In the genomic region with DNA sequence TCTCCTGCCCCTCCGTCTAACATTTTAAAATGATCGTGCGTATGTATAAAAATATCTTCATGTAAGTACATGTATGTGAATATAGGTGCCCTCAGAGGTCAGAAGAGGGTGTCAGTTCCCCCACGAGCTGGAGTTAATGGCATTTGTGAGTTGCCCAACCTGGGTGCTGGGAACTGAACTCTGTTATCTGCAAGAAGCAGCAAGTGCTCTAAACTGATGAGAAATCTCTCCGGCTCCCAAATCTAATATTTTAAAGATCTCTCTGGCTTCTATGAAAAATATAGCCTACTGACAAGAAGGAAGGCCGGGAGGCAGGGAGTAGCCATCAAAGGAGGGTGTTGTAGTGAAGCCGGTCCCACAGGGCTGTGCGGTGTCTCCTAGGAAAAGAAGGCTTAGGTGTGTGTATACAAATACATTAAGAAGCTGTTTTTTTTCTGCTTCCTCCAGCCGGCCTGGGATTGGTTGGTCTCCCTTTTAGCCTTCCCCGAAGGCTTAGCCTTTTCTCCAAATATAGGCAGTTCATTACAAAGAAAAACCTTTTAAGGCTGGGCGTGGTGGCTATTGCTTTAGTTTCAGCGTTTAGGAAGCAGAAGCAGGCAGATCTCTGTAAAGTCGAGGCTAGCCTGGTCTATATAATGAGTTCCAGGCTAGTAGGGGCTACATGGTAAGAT, we compare ENCODE assay signal across 9 mouse cellular contexts. TPM values are rescaled to one million over a fixed set of nuclear protein-coding genes. Genes with fewer than 3 reads are reported as not detected.
DNase-seq lines count a peak whose midpoint lies in the region; ATAC-seq lines count a peak whose summit lies in the region.
"Had no signal": no experiment of that assay in that cellular context is flagged by ENCODE, and none has a peak within 500 bp of the region (broad histone marks: within the 10 kb centered on the region; RNA-seq: fewer than 3 reads in every experiment).

No protein-coding gene starts in this region.

- H3K4me1 ChIP-seq in forebrain, embryonic 10.5 days = peaks cover 63% of the 10 kb centered on the region
- H3K4me1 ChIP-seq in forebrain, embryonic 15.5 days = peaks cover 14% of the 10 kb centered on the region
- H3K4me1 ChIP-seq in neural tube, embryonic 11.5 days (ENCODE audit: control insufficient read depth, insufficient read depth, low read length) = peaks cover 5% of the 10 kb centered on the region
- peaks cover 32% of the 10 kb centered on the region for H3K4me1 ChIP-seq in liver, embryonic 13.5 days (replicated peaks)

- WGBS in forebrain, embryonic 10.5 days = 93% methylated on average over 13 of the region's 13 CpGs
- 95% methylated on average over 13 of the region's 13 CpGs for WGBS in forebrain, embryonic 15.5 days
- WGBS in neural tube, embryonic 11.5 days = 94% methylated on average over 13 of the region's 13 CpGs
- WGBS in liver, embryonic 13.5 days (ENCODE audit: insufficient replicate concordance) = 65% methylated on average over 13 of the region's 13 CpGs

- peak overlapping the region; percentile 48; the same call in 1 of the 2 replicates for H3K4me3 ChIP-seq in forebrain, embryonic 10.5 days
- no peak overlapping the region for H3K4me3 ChIP-seq in forebrain, embryonic 15.5 days
- no peak overlapping the region for H3K4me3 ChIP-seq in neural tube, embryonic 11.5 days (ENCODE audit: low read depth, low read length)
- H3K4me3 ChIP-seq in liver, embryonic 13.5 days (replicated peaks) = peak overlapping the region; percentile 67

- no peak for DNase-seq in forebrain, embryonic 10.5 days (ENCODE audit: extremely low spot score, low spot score)
- DNase-seq in neural tube, embryonic 11.5 days (ENCODE audit: low spot score) = no peak
- no peak for DNase-seq in neural tube, embryonic 10.5 days (ENCODE audit: extremely low spot score, low spot score)
- DNase-seq in liver, embryonic 13.5 days = no peak
- no peak for DNase-seq in right cerebral cortex, adult 18-20 months
- no peak for DNase-seq in urinary bladder, postnatal 36 days (ENCODE audit: low spot score in 2 of 2)
- no peak for DNase-seq in adrenal gland, postnatal 4 days (ENCODE audit: low spot score in 2 of 2)

- H3K36me3 ChIP-seq in forebrain, embryonic 10.5 days (replicated peaks) = no peaks in the 10 kb centered on the region
- H3K36me3 ChIP-seq in forebrain, embryonic 15.5 days = no peaks in the 10 kb centered on the region
- no peaks in the 10 kb centered on the region for H3K36me3 ChIP-seq in neural tube, embryonic 11.5 days (ENCODE audit: control insufficient read depth, insufficient read depth, low read length)
- H3K36me3 ChIP-seq in liver, embryonic 13.5 days = no peaks in the 10 kb centered on the region

- peak overlapping the region; percentile 89 for H3K27ac ChIP-seq in forebrain, embryonic 10.5 days
- H3K27ac ChIP-seq in forebrain, embryonic 15.5 days (replicated peaks) = no peak overlapping the region
- no peak overlapping the region for H3K27ac ChIP-seq in neural tube, embryonic 11.5 days (ENCODE audit: low read depth, low read length)
- H3K27ac ChIP-seq in liver, embryonic 13.5 days = peak overlapping the region; percentile 62

- ATAC-seq in forebrain, embryonic 15.5 days (replicated peaks) = no peak
- ATAC-seq in neural tube, embryonic 11.5 days (ENCODE audit: insufficient read depth, low FRiP score, low TSS enrichment) = no peak
- ATAC-seq in liver, embryonic 13.5 days (ENCODE audit: low read depth) = no peak

- H3K4me2 ChIP-seq in forebrain, embryonic 15.5 days (replicated peaks) = no peak overlapping the region
- peak overlapping the region; percentile 33; the same call in 1 of the 2 replicates for H3K4me2 ChIP-seq in neural tube, embryonic 11.5 days (ENCODE audit: low read depth)
- peak overlapping the region; percentile 82 for H3K4me2 ChIP-seq in liver, embryonic 13.5 days

- H3K9me3 ChIP-seq in forebrain, embryonic 10.5 days = no peaks in the 10 kb centered on the region
- no peaks in the 10 kb centered on the region for H3K9me3 ChIP-seq in forebrain, embryonic 15.5 days
- H3K9me3 ChIP-seq in neural tube, embryonic 11.5 days (ENCODE audit: control insufficient read depth, low read length) = no peaks in the 10 kb centered on the region
- H3K9me3 ChIP-seq in liver, embryonic 13.5 days (replicated peaks) = no peaks in the 10 kb centered on the region

- peaks cover 7% of the 10 kb centered on the region for H3K27me3 ChIP-seq in forebrain, embryonic 10.5 days (ENCODE audit: poor library complexity, severe bottlenecking)
- H3K27me3 ChIP-seq in forebrain, embryonic 15.5 days = no peaks in the 10 kb centered on the region
- H3K27me3 ChIP-seq in neural tube, embryonic 11.5 days (ENCODE audit: control insufficient read depth, insufficient read depth, low read length) = no peaks in the 10 kb centered on the region
- no peaks in the 10 kb centered on the region for H3K27me3 ChIP-seq in liver, embryonic 13.5 days

- no peak overlapping the region; the same call in 1 of the 2 replicates for H3K9ac ChIP-seq in forebrain, embryonic 15.5 days (replicated peaks)
- H3K9ac ChIP-seq in neural tube, embryonic 11.5 days (ENCODE audit: low read length) = no peak overlapping the region
- peak overlapping the region; percentile 77 for H3K9ac ChIP-seq in liver, embryonic 13.5 days

RNA-seq across cellular contexts. Expression of a gene that starts 8.5 kb away (rescaled TPM):
- 526 and 533 TPM in 2 replicates for polyA plus RNA-seq in forebrain, embryonic 10.5 days (2016; fragmentation: Nextera tagmentation; extraction: Ambion mirVana)
- polyA plus RNA-seq in forebrain, embryonic 15.5 days (2015; fragmentation: Nextera tagmentation; extraction: Ambion mirVana) = 335 and 338 TPM in 2 replicates
- 434 and 452 TPM in 2 replicates for polyA plus RNA-seq in neural tube, embryonic 11.5 days (2014; fragmentation: Nextera tagmentation; extraction: Ambion mirVana)
- 144 and 163 TPM in 2 replicates for polyA plus RNA-seq in liver, embryonic 13.5 days (2015; fragmentation: Nextera tagmentation; extraction: Ambion mirVana)
- total RNA-seq in adrenal gland, postnatal 4 days (2021) = 100 to 1,000 TPM; 345 to 390 TPM

RNA-seq across cellular contexts. Expression of a gene that starts 25.7 kb away (rescaled TPM):
- 8.8 and 9.0 TPM in 2 replicates for polyA plus RNA-seq in forebrain, embryonic 10.5 days (2016; fragmentation: Nextera tagmentation; extraction: Ambion mirVana)
- polyA plus RNA-seq in forebrain, embryonic 15.5 days (2015; fragmentation: Nextera tagmentation; extraction: Ambion mirVana) = 24.2 and 24.4 TPM in 2 replicates
- polyA plus RNA-seq in neural tube, embryonic 11.5 days (2014; fragmentation: Nextera tagmentation; extraction: Ambion mirVana) = 6.8 and 7.2 TPM in 2 replicates
- 5.4 and 5.9 TPM in 2 replicates for polyA plus RNA-seq in liver, embryonic 13.5 days (2015; fragmentation: Nextera tagmentation; extraction: Ambion mirVana)
- 10 to 100 TPM; 10.1 to 37.4 TPM for total RNA-seq in adrenal gland, postnatal 4 days (2021)

RNA-seq across cellular contexts. Expression of a gene that starts 34.6 kb away (rescaled TPM):
- polyA plus RNA-seq in forebrain, embryonic 10.5 days (2016; fragmentation: Nextera tagmentation; extraction: Ambion mirVana) = 1.4 and 2.0 TPM in 2 replicates
- polyA plus RNA-seq in forebrain, embryonic 15.5 days (2015; fragmentation: Nextera tagmentation; extraction: Ambion mirVana) = 1.7 and 2.8 TPM in 2 replicates
- 2.6 and 3.0 TPM in 2 replicates for polyA plus RNA-seq in neural tube, embryonic 11.5 days (2014; fragmentation: Nextera tagmentation; extraction: Ambion mirVana)
- polyA plus RNA-seq in liver, embryonic 13.5 days (2015; fragmentation: Nextera tagmentation; extraction: Ambion mirVana) = 0.22 and 0.34 TPM in 2 replicates
- 10 to 100 TPM; 16.9 to 19.4 TPM for total RNA-seq in adrenal gland, postnatal 4 days (2021)

RNA-seq across cellular contexts. Expression of a gene that starts 35.8 kb away (rescaled TPM):
- 3.9 and 4.1 TPM in 2 replicates for polyA plus RNA-seq in forebrain, embryonic 10.5 days (2016; fragmentation: Nextera tagmentation; extraction: Ambion mirVana)
- polyA plus RNA-seq in forebrain, embryonic 15.5 days (2015; fragmentation: Nextera tagmentation; extraction: Ambion mirVana) = 1.7 and 1.8 TPM in 2 replicates
- 1.9 and 2.4 TPM in 2 replicates for polyA plus RNA-seq in neural tube, embryonic 11.5 days (2014; fragmentation: Nextera tagmentation; extraction: Ambion mirVana)
- polyA plus RNA-seq in liver, embryonic 13.5 days (2015; fragmentation: Nextera tagmentation; extraction: Ambion mirVana) = 1.1 and 1.5 TPM in 2 replicates
- 1 to 10 TPM in 1 of 2 experiments, under 1 TPM in 1; 0.73 to 1.6 TPM for total RNA-seq in adrenal gland, postnatal 4 days (2021)
- polyA plus RNA-seq: embryonic facial prominence, embryonic 11.5 days had no signal

RNA-seq across cellular contexts. Expression of a gene that starts 56.2 kb away (rescaled TPM):
- polyA plus RNA-seq in forebrain, embryonic 10.5 days (2016; fragmentation: Nextera tagmentation; extraction: Ambion mirVana) = 58.6 and 66.8 TPM in 2 replicates
- polyA plus RNA-seq in forebrain, embryonic 15.5 days (2015; fragmentation: Nextera tagmentation; extraction: Ambion mirVana) = 15.4 and 16.9 TPM in 2 replicates
- polyA plus RNA-seq in neural tube, embryonic 11.5 days (2014; fragmentation: Nextera tagmentation; extraction: Ambion mirVana) = 35.2 and 39.0 TPM in 2 replicates
- 167 and 175 TPM in 2 replicates for polyA plus RNA-seq in liver, embryonic 13.5 days (2015; fragmentation: Nextera tagmentation; extraction: Ambion mirVana)
- 10 to 100 TPM; 40.9 to 41.4 TPM for total RNA-seq in adrenal gland, postnatal 4 days (2021)

Comparison
In these comparisons a context has a peak if more than half of its experiments do, and no peak if none do; other contexts are left out.
1. H3K27ac ChIP-seq: peak in forebrain, embryonic 10.5 days (single experiment) and liver, embryonic 13.5 days (single experiment); none in forebrain, embryonic 15.5 days (single experiment) and neural tube, embryonic 11.5 days (single experiment).
2. H3K4me3 ChIP-seq: peak in forebrain, embryonic 10.5 days (single experiment) and liver, embryonic 13.5 days (single experiment); none in forebrain, embryonic 15.5 days (single experiment) and neural tube, embryonic 11.5 days (single experiment).